Mouse (Mus musculus): ENCODE data around the gene 1110032F04Rik.

The 1110032F04Rik gene

GRCm38 (mm10) chr3:68907509-68907908, 38.1 kb downstream of the 1110032F04Rik start:
- DNase-seq (ENCODE audit: low read depth, low spot score), result no peak

Data from c-Kit-negative CD71-positive TER-119-positive erythroid progenitor cells, embryonic 14.5 days (primary cell).